Mouse (Mus musculus) macrophage (primary cell): ENCODE results near the gene Atp11a. TPM values are rescaled to one million over a fixed set of nuclear protein-coding genes. Genes with fewer than 3 reads are reported as not detected.
A peak's percentile ranks its signal among the peaks of the same experiment; 100 is the strongest.

Experiments
- H3K27ac ChIP-seq: fragments of 350-480 bp; formaldehyde crosslinking; 2 replicates; pipeline ENCODE4 v1.9.0; 2021
- H3K36me3 ChIP-seq: fragments of 350-480 bp; formaldehyde crosslinking; 2 replicates; pipeline ENCODE4 v1.9.0; 2021; ENCODE audit errors: inconsistent target
- H3K4me3 ChIP-seq: fragments of 350-480 bp; formaldehyde crosslinking; 2 replicates; pipeline ENCODE4 v1.9.0; 2021; ENCODE audit errors: inconsistent target
- H3K79me2 ChIP-seq: fragments of 350-480 bp; formaldehyde crosslinking; 2 replicates; pipeline ENCODE4 v1.9.0; 2021; ENCODE audit errors: inconsistent target
- WGBS: methylation state at CpG from one replicate; pipeline ENCODE4 v1.1.7; 2026; ENCODE audit warnings: inconsistent platforms; ENCODE audit not compliant: missing documents; 5-methylcytosine and 5-hydroxymethylcytosine counted together
- polyA plus RNA-seq: library from polyadenylated mRNA; stranded (reverse); fragments of 250-400 nt; gene quantifications from 3 replicates; pipeline ENCODE4 v1.2.4, GENCODE M21; 2018; ENCODE audit warnings: inconsistent platforms
- total RNA-seq, 78 experiments: library from RNA; depleted of rRNA; stranded (reverse); fragments of 250-400 nt; gene quantifications; 1 replicate in 9 of 78; 2 replicates in 24 of 78; 3 replicates in 43 of 78; 4 replicates in 2 of 78; pipeline ENCODE4 v1.2.4; 2018; ENCODE audit warnings: inconsistent platforms in 56 of 78

Atp11a gene
- total RNA-seq (2018; cell fraction: chromatin; rRNA removed): 100 to 1,000 TPM in 12 of 26 experiments, 10 to 100 TPM in 14; 77.8 to 679 (median 98.7) TPM
- total RNA-seq (2018; cell fraction: cytosol; rRNA removed): 10 to 100 TPM; 14.1 to 38.8 (median 21.2) TPM
- 100 to 1,000 TPM in 4 of 26 experiments, 10 to 100 TPM in 22; 47.0 to 361 (median 57.3) TPM for total RNA-seq (2018; cell fraction: nucleus; rRNA removed)
- polyA plus RNA-seq: 17.0 to 22.5 TPM (median 18.3 TPM) in 3 replicates

GRCm38 (mm10) chr8:12756391-12757157, at the start of gene Atp11a:
TSS of gene Atp11a (plus strand) at chr8:12757014.
- Histone ChIP-seq H3K36me3 (no peaks in the 10 kb centered on the region), H3K4me3 (peak within 1 kb of the TSS; percentile 36), H3K79me2 (peaks cover 28% of the 10 kb centered on the region; the same call in 1 of the 2 replicates), H3K27ac (no peak within 1 kb of the TSS)
- 0% methylated on average over 9 of the region's 62 CpGs for whole genome bisulfite sequencing

- WGBS: 4% methylated on average over 7 of the region's 7 CpGs
- Histone ChIP-seq H3K79me2 (no peaks in the 10 kb centered on the region), H3K27ac (no peak overlapping the region), H3K36me3 (no peaks in the 10 kb centered on the region), H3K4me3 (no peak overlapping the region)
These were observed 45.2 kb upstream of the Atp11a start for GRCm38 (mm10) chr8:12711623-12712022.

GRCm38 (mm10) chr8:12715861-12716585, 40.8 kb upstream of the Atp11a start:
- no peaks in the 10 kb centered on the region for H3K79me2 ChIP-seq
- no peak overlapping the region for H3K27ac ChIP-seq
- WGBS: 88% methylated on average over 17 of the region's 18 CpGs
- H3K36me3 ChIP-seq: no peaks in the 10 kb centered on the region
- H3K4me3 ChIP-seq: no peak overlapping the region

- Histone ChIP-seq H3K4me3 (no peak overlapping the region), H3K36me3 (no peaks in the 10 kb centered on the region), H3K27ac (no peak overlapping the region), H3K79me2 (no peaks in the 10 kb centered on the region)
- WGBS: 96% methylated on average over 8 of the region's 9 CpGs
These were observed 37.7 kb upstream of the Atp11a start for GRCm38 (mm10) chr8:12719091-12719490.

- 82% methylated on average over 4 of the region's 4 CpGs for WGBS
- no peaks in the 10 kb centered on the region for H3K36me3 ChIP-seq
- no peaks in the 10 kb centered on the region for H3K79me2 ChIP-seq
- no peak overlapping the region for H3K4me3 ChIP-seq
- no peak overlapping the region for H3K27ac ChIP-seq
These were observed 28.2 kb upstream of the Atp11a start for GRCm38 (mm10) chr8:12728644-12729043.

GRCm38 (mm10) chr8:12730780-12731179, 26.0 kb upstream of the Atp11a start:
- no peak overlapping the region for H3K4me3 ChIP-seq
- H3K36me3 ChIP-seq: no peaks in the 10 kb centered on the region
- WGBS: 82% methylated on average over 5 of the region's 5 CpGs

GRCm38 (mm10) chr8:12732431-12732830, 24.4 kb upstream of the Atp11a start:
- Histone ChIP-seq H3K36me3 (no peaks in the 10 kb centered on the region), H3K4me3 (no peak overlapping the region), H3K79me2 (no peaks in the 10 kb centered on the region), H3K27ac (no peak overlapping the region)
- 91% methylated on average over 6 of the region's 6 CpGs for WGBS

More at GRCm38 (mm10) chr8:12730780-12731179, 26.0 kb upstream of the Atp11a start:
- Histone ChIP-seq H3K79me2 (no peaks in the 10 kb centered on the region), H3K27ac (no peak overlapping the region)

- 90% methylated on average over 9 of the region's 9 CpGs for WGBS
- no peaks in the 10 kb centered on the region for H3K79me2 ChIP-seq
These were observed 17.7 kb upstream of the Atp11a start for GRCm38 (mm10) chr8:12739113-12739512.

GRCm38 (mm10) chr8:12743390-12743789, 13.4 kb upstream of the Atp11a start:
- H3K79me2 ChIP-seq: no peaks in the 10 kb centered on the region
- no peak overlapping the region for H3K27ac ChIP-seq
- WGBS: 81% methylated on average over 4 of the region's 4 CpGs

More at GRCm38 (mm10) chr8:12739113-12739512, 17.7 kb upstream of the Atp11a start:
- Histone ChIP-seq H3K36me3 (no peaks in the 10 kb centered on the region), H3K4me3 (no peak overlapping the region), H3K27ac (no peak overlapping the region)

GRCm38 (mm10) chr8:12748183-12748582, 8.6 kb upstream of the Atp11a start:
- no peaks in the 10 kb centered on the region for H3K36me3 ChIP-seq
- no peaks in the 10 kb centered on the region for H3K79me2 ChIP-seq
- 95% methylated on average over 3 of the region's 3 CpGs for WGBS
- no peak overlapping the region for H3K27ac ChIP-seq
- H3K4me3 ChIP-seq: no peak overlapping the region

More at GRCm38 (mm10) chr8:12743390-12743789, 13.4 kb upstream of the Atp11a start:
- Histone ChIP-seq H3K36me3 (no peaks in the 10 kb centered on the region), H3K4me3 (no peak overlapping the region)

GRCm38 (mm10) chr8:12749116-12749515, 7.7 kb upstream of the Atp11a start:
- Histone ChIP-seq H3K79me2 (no peaks in the 10 kb centered on the region), H3K27ac (no peak overlapping the region), H3K4me3 (no peak overlapping the region), H3K36me3 (no peaks in the 10 kb centered on the region)
- 94% methylated on average over 7 of the region's 7 CpGs for WGBS

GRCm38 (mm10) chr8:12753054-12753453, 3.8 kb upstream of the Atp11a start:
- Histone ChIP-seq H3K27ac (no peak overlapping the region), H3K79me2 (peaks cover 6% of the 10 kb centered on the region; the same call in 1 of the 2 replicates), H3K36me3 (no peaks in the 10 kb centered on the region), H3K4me3 (no peak overlapping the region)
- WGBS: 85% methylated on average over 6 of the region's 6 CpGs

- H3K4me3 ChIP-seq: no peak overlapping the region
- 92% methylated on average over 5 of the region's 5 CpGs for WGBS
- H3K27ac ChIP-seq: no peak overlapping the region
- H3K36me3 ChIP-seq: no peaks in the 10 kb centered on the region
- peaks cover 16% of the 10 kb centered on the region; the same call in 1 of the 2 replicates for H3K79me2 ChIP-seq
These were observed 2.7 kb upstream of the Atp11a start for GRCm38 (mm10) chr8:12754115-12754514.

- H3K4me3 ChIP-seq: no peak overlapping the region
- H3K36me3 ChIP-seq: no peaks in the 10 kb centered on the region
- peaks cover 28% of the 10 kb centered on the region; the same call in 1 of the 2 replicates for H3K79me2 ChIP-seq
- no peak overlapping the region for H3K27ac ChIP-seq
- 44% methylated on average over 2 of the region's 2 CpGs for WGBS
These were observed 1.5 kb upstream of the Atp11a start for GRCm38 (mm10) chr8:12755312-12755711.
